Mouse (Mus musculus): ENCODE measurements at regions not wholly inside any gene's neighbourhood (a gene's known extent, or its start where the extent isn't known, plus 50 kb on each side); places are given as distances from the start of the nearest gene placed in this dataset.
A peak's percentile ranks its signal among the peaks of the same experiment; 100 is the strongest.

DNA sequence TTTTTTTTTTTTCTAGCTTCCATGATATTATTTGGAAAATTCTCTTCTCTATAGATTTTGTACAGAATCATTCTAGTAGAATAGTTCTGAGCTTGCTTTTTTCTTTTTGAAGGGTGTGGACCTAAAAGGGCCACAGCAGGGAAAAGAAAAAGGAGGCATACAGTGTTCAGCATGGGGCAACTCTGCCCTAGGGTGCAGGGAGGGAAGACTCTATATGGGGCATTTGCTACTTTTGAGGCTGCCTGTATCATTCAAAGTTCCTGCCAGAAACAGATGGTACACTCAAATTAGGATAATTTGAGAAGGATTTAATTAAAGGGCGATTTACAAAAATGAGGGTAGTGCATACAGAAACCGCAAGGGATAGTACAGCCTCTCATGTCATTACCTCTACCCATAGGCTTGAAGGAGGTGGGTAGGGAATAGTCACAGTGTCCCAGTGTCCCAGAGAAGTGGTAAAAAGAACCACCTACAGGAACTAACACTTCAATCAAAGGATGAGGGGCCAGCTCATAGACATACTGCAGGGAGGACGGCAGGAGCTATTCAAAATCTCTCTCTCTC lies 128.4 kb upstream of the Speer2 start:
- Histone ChIP-seq H3K27ac (ENCODE audit: insufficient read depth, low read length) (no peak overlapping the region), H3K27me3 (ENCODE audit: control insufficient read depth, insufficient read depth, low read length) (no peaks in the 10 kb centered on the region), H3K4me3 (replicated peaks; ENCODE audit: insufficient read depth, low read depth, low read length) (no peak overlapping the region), H3K4me1 (ENCODE audit: control insufficient read depth, insufficient read depth, low read length) (no peaks in the 10 kb centered on the region)
- 62% methylated on average over 3 of the region's 3 CpGs for WGBS
- DNase-seq: peak in 1 of 2 experiments; percentile 1
- no peak for TF ChIP-seq CTCF (IDR thresholded peaks at IDR 0.05; ENCODE audit: borderline replicate concordance, insufficient read depth, low read depth, low read length)
- TF ChIP-seq POLR2A (IDR thresholded peaks at IDR 0.05; ENCODE audit: borderline replicate concordance, insufficient read depth, low read length): no peak

DNA sequence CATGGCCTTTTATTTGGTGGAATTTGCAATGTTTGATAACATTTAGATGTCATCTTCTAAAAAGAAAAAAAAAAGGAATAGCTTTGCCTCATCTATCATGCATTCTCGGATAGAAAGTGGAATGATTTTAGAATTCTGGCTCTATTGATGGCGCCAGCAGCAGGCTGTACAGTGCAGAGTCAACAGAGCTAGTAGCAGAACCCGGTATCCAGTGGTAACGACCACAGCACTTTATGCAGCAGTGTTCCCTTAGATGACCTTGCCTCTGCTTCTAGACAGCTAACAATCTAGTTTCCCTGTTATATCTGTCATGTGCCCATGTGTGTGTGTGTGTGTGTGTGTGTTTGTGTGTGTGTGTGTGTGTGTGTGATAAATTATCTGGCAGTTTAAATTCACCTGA lies 129.2 kb upstream of the Speer2 start:
- DNase-seq: no peak
- 83% methylated on average over 4 of the region's 4 CpGs for WGBS
- TF ChIP-seq POLR2A (IDR thresholded peaks at IDR 0.05; ENCODE audit: borderline replicate concordance, insufficient read depth, low read length) (no peak), CTCF (IDR thresholded peaks at IDR 0.05; ENCODE audit: borderline replicate concordance, insufficient read depth, low read depth, low read length) (no peak)
- H3K27me3 ChIP-seq (ENCODE audit: control insufficient read depth, insufficient read depth, low read length): no peaks in the 10 kb centered on the region
- H3K4me3 ChIP-seq (replicated peaks; ENCODE audit: insufficient read depth, low read depth, low read length): no peak overlapping the region
- no peaks in the 10 kb centered on the region for H3K4me1 ChIP-seq (ENCODE audit: control insufficient read depth, insufficient read depth, low read length)
- no peak overlapping the region for H3K27ac ChIP-seq (ENCODE audit: insufficient read depth, low read length)

DNA sequence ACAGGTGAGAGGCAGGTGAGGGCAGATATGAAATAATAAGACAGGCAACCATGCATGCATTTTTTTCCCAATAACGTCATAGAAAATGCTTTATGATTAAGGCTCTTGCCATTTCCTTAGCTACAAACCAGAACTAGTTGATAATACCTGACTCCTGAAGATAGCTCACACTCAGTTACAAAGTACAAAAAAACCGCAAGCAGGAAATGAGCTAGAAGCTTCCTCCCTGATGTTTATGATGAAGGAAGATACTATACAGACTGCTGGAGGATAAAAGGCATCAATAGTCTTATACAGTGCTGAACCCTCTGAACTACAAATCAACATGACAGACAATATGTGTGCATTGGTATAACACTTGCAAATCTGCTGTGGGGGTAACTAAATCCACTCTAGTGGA lies 143.3 kb upstream of the Speer2 start:
- 92% methylated on average over 2 of the region's 2 CpGs for WGBS
- no peak overlapping the region for H3K4me3 ChIP-seq (replicated peaks; ENCODE audit: insufficient read depth, low read depth, low read length)
- no peak for DNase-seq
- H3K4me1 ChIP-seq (ENCODE audit: control insufficient read depth, insufficient read depth, low read length): no peaks in the 10 kb centered on the region
- no peak overlapping the region for H3K27ac ChIP-seq (ENCODE audit: insufficient read depth, low read length)
- TF ChIP-seq CTCF (IDR thresholded peaks at IDR 0.05; ENCODE audit: borderline replicate concordance, insufficient read depth, low read depth, low read length) (no peak), POLR2A (IDR thresholded peaks at IDR 0.05; ENCODE audit: borderline replicate concordance, insufficient read depth, low read length) (no peak)
- no peaks in the 10 kb centered on the region for H3K27me3 ChIP-seq (ENCODE audit: control insufficient read depth, insufficient read depth, low read length)

DNA sequence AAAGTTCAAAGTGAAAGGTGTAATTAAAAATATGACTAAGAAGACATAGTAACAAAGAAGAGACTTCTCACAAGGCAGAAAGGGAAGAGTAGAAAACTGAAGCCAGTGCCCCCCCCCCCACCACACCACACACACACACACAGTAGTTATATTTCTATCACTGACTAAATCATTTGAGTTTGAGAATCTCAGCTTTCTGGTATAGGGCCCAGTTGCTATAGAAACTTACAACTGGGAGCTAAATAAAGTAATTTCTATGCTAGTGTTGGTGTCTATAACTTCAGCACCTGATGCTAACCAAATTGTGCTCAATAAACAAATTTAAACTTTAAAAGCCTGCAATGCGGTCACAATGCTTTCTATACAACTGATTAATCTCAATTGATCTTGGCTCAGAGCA lies 153.4 kb upstream of the Speer2 start:
- WGBS: 92% methylated on average over 1 of the region's 1 CpGs
- no peak overlapping the region for H3K27ac ChIP-seq (ENCODE audit: insufficient read depth, low read length)
- H3K4me3 ChIP-seq (replicated peaks; ENCODE audit: insufficient read depth, low read depth, low read length): no peak overlapping the region
- H3K27me3 ChIP-seq (ENCODE audit: control insufficient read depth, insufficient read depth, low read length): no peaks in the 10 kb centered on the region
- H3K4me1 ChIP-seq (ENCODE audit: control insufficient read depth, insufficient read depth, low read length): no peaks in the 10 kb centered on the region
- TF ChIP-seq CTCF (IDR thresholded peaks at IDR 0.05; ENCODE audit: borderline replicate concordance, insufficient read depth, low read depth, low read length): no peak
- TF ChIP-seq POLR2A (IDR thresholded peaks at IDR 0.05; ENCODE audit: borderline replicate concordance, insufficient read depth, low read length): no peak
- no peak for DNase-seq

DNA sequence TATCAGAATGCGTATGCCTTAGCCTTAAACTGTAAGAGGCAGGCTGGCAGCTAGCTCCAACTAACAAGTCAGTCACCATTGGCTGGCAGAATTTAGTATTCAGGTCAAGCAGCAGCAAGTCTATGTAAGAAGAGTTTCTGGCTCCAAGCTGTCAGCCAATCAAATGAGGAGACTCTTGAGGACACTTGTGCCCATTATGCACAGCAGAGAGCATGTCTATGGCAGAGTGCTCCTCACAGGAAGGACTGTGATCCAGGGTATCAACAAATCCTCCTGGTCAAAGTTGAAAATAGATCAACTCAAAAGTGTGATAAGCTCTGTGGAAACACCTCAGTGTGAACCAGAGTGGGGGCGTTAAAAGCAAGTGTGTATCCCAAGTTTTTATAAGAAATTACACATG lies 156.0 kb upstream of the Speer2 start:
- no peak for DNase-seq
- no peaks in the 10 kb centered on the region for H3K4me1 ChIP-seq (ENCODE audit: control insufficient read depth, insufficient read depth, low read length)
- 89% methylated on average over 2 of the region's 2 CpGs for WGBS

DNA sequence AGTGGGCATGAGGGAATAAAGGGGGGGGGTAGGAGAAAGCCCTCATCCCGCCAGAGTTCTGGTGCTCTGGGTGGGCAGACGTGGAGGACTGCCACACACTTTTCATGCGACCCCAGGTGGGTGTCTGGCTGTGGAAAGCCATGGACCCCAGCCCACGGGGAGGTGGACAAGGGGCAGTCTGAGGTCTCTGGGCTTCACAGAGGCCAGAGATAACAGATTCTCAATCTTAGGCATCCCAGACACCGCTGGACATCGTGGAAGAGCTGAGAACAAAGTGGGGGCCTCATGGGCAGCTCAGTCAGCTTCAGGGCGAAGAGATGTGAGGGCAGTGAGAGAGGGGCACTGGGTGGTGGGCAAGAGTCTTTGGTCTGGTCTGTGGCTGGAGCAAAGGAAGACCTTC lies 157.9 kb upstream of the Speer2 start:
- Histone ChIP-seq H3K27ac (ENCODE audit: insufficient read depth, low read length) (no peak overlapping the region), H3K27me3 (ENCODE audit: control insufficient read depth, insufficient read depth, low read length) (no peaks in the 10 kb centered on the region), H3K4me3 (replicated peaks; ENCODE audit: insufficient read depth, low read depth, low read length) (no peak overlapping the region), H3K4me1 (ENCODE audit: control insufficient read depth, insufficient read depth, low read length) (no peaks in the 10 kb centered on the region)
- WGBS: 85% methylated on average over 7 of the region's 7 CpGs
- DNase-seq: no peak
- no peak for TF ChIP-seq CTCF (IDR thresholded peaks at IDR 0.05; ENCODE audit: borderline replicate concordance, insufficient read depth, low read depth, low read length)
- TF ChIP-seq POLR2A (IDR thresholded peaks at IDR 0.05; ENCODE audit: borderline replicate concordance, insufficient read depth, low read length): no peak

More for the DNA sequence above, 156.0 kb upstream of the Speer2 start:
- H3K27me3 ChIP-seq (ENCODE audit: control insufficient read depth, insufficient read depth, low read length): no peaks in the 10 kb centered on the region
- H3K27ac ChIP-seq (ENCODE audit: insufficient read depth, low read length): no peak overlapping the region
- no peak overlapping the region for H3K4me3 ChIP-seq (replicated peaks; ENCODE audit: insufficient read depth, low read depth, low read length)
- TF ChIP-seq CTCF (IDR thresholded peaks at IDR 0.05; ENCODE audit: borderline replicate concordance, insufficient read depth, low read depth, low read length): no peak
- no peak for TF ChIP-seq POLR2A (IDR thresholded peaks at IDR 0.05; ENCODE audit: borderline replicate concordance, insufficient read depth, low read length)

DNA sequence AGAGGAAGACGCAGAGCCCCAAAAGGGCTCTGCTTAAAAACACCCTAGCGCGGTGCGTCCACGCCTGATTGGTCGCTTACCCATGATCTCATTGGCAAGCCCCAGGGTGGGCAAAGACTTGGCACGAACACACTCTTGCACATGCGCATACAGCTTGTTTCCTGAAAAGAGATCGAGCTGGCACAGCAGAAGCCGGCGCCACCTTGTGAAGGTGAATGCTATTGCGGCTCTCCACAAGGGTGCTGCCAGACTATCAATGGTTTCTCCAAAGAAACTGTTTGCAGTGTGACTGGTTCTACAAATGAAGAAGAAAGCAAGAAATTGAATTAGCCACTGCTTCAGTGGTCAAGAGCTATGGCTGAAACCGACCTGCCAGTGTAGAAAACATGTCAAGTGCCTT lies 165.1 kb upstream of the Speer2 start:
- no peak for TF ChIP-seq POLR2A (IDR thresholded peaks at IDR 0.05; ENCODE audit: borderline replicate concordance, insufficient read depth, low read length)
- no peak for TF ChIP-seq CTCF (IDR thresholded peaks at IDR 0.05; ENCODE audit: borderline replicate concordance, insufficient read depth, low read depth, low read length)
- H3K4me1 ChIP-seq (ENCODE audit: control insufficient read depth, insufficient read depth, low read length): no peaks in the 10 kb centered on the region
- H3K27ac ChIP-seq (ENCODE audit: insufficient read depth, low read length): no peak overlapping the region
- no peak for DNase-seq
- no peak overlapping the region for H3K4me3 ChIP-seq (replicated peaks; ENCODE audit: insufficient read depth, low read depth, low read length)
- 74% methylated on average over 13 of the region's 13 CpGs for WGBS
- no peaks in the 10 kb centered on the region for H3K27me3 ChIP-seq (ENCODE audit: control insufficient read depth, insufficient read depth, low read length)

DNA sequence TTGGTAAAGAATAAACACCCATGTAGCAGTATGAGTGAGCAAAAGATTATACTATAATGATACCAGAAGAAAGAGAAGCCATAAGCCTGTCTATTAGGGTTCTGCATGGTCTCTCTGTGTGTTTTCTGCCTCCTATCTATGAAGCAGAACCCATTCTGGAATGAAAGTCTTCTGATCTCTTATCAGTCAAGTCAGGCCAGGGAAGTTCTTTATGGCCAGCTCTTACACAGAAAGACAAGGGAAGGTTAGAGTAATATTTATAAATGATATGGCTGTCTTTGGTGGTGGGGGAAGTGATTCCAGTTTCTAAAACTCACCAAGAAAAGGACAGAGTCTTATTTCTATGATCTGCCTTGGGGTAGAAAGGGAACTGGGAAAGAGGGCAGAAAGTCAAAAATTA lies 182.0 kb upstream of the Speer2 start:
- H3K27me3 ChIP-seq (ENCODE audit: control insufficient read depth, insufficient read depth, low read length): no peaks in the 10 kb centered on the region
- no peak overlapping the region for H3K4me3 ChIP-seq (replicated peaks; ENCODE audit: insufficient read depth, low read depth, low read length)
- H3K27ac ChIP-seq (ENCODE audit: insufficient read depth, low read length): no peak overlapping the region
- H3K4me1 ChIP-seq (ENCODE audit: control insufficient read depth, insufficient read depth, low read length): no peaks in the 10 kb centered on the region
- TF ChIP-seq CTCF (IDR thresholded peaks at IDR 0.05; ENCODE audit: borderline replicate concordance, insufficient read depth, low read depth, low read length) (no peak), POLR2A (IDR thresholded peaks at IDR 0.05; ENCODE audit: borderline replicate concordance, insufficient read depth, low read length) (no peak)
- no peak for DNase-seq
